Comparison of ENCODE assay signal across 22 mouse cellular contexts in genomic region chrX:169805791-169806190, GRCm38 (mm10). TPM values are rescaled to one million over a fixed set of nuclear protein-coding genes. Genes with fewer than 3 reads are reported as not detected.
"Had no signal": no experiment of that assay in that cellular context is flagged by ENCODE, and none has a peak within 500 bp of the region (broad histone marks: within the 10 kb centered on the region; RNA-seq: fewer than 3 reads in every experiment).

No protein-coding gene starts in this region.

- H3K27ac ChIP-seq: kidney, embryonic 15.5 days; limb, embryonic 10.5 days; limb, embryonic 13.5 days; liver, embryonic 12.5 days; liver, embryonic 15.5 days; lung, embryonic 15.5 days; midbrain, embryonic 10.5 days; midbrain, embryonic 13.5 days; stomach, embryonic 15.5 days had no signal

- H3K9me3 ChIP-seq: kidney, embryonic 15.5 days; limb, embryonic 10.5 days; limb, embryonic 13.5 days; liver, embryonic 12.5 days; liver, embryonic 15.5 days; lung, embryonic 15.5 days; megakaryocyte, embryonic 14.5 days; midbrain, embryonic 10.5 days; midbrain, embryonic 13.5 days; stomach, embryonic 15.5 days had no signal

- H3K36me3 ChIP-seq: kidney, embryonic 15.5 days; limb, embryonic 10.5 days; limb, embryonic 13.5 days; liver, embryonic 12.5 days; liver, embryonic 15.5 days; lung, embryonic 15.5 days; midbrain, embryonic 10.5 days; midbrain, embryonic 13.5 days; stomach, embryonic 15.5 days had no signal

- H3K9ac ChIP-seq: kidney, embryonic 15.5 days; limb, embryonic 13.5 days; liver, embryonic 12.5 days; liver, embryonic 15.5 days; lung, embryonic 15.5 days; midbrain, embryonic 13.5 days; stomach, embryonic 15.5 days had no signal

- DNase-seq: kidney, postnatal 10 days; kidney, postnatal 4 days; liver; lung, adult 18-20 months; lung, postnatal 10 days; lung, postnatal 36 days; right cerebral cortex, postnatal 14 days; right cerebral cortex, postnatal 4 days; thymus, postnatal 25 days had no signal

- H3K4me2 ChIP-seq: kidney, embryonic 15.5 days; limb, embryonic 13.5 days; liver, embryonic 12.5 days; liver, embryonic 15.5 days; lung, embryonic 15.5 days; midbrain, embryonic 13.5 days; stomach, embryonic 15.5 days had no signal

- H3K4me1 ChIP-seq: kidney, embryonic 15.5 days; limb, embryonic 10.5 days; limb, embryonic 13.5 days; liver, embryonic 12.5 days; liver, embryonic 15.5 days; lung, embryonic 15.5 days; megakaryocyte, embryonic 14.5 days; midbrain, embryonic 10.5 days; midbrain, embryonic 13.5 days; stomach, embryonic 15.5 days had no signal

- H3K4me3 ChIP-seq: kidney, embryonic 15.5 days; limb, embryonic 10.5 days; limb, embryonic 13.5 days; liver, embryonic 12.5 days; liver, embryonic 15.5 days; lung, embryonic 15.5 days; megakaryocyte, embryonic 14.5 days; midbrain, embryonic 10.5 days; midbrain, embryonic 13.5 days; stomach, embryonic 15.5 days had no signal

- ATAC-seq: liver, embryonic 12.5 days; midbrain, embryonic 13.5 days; midbrain, embryonic 16.5 days had no signal

- H3K27me3 ChIP-seq: liver, embryonic 12.5 days; liver, embryonic 15.5 days; megakaryocyte, embryonic 14.5 days; stomach, embryonic 15.5 days had no signal

RNA-seq across cellular contexts. Expression of gene 4933400A11Rik, which starts 26.4 kb away (rescaled TPM):
- polyA plus RNA-seq: limb, embryonic 10.5 days; liver, embryonic 12.5 days; liver, embryonic 15.5 days; midbrain, embryonic 13.5 days; midbrain, embryonic 16.5 days; neural tube, embryonic 11.5 days; neural tube, embryonic 14.5 days had no signal
